Mouse (Mus musculus): Measurements from ENCODE around the gene Itga1. TPM values are rescaled to one million over a fixed set of nuclear protein-coding genes. Genes with fewer than 3 reads are reported as not detected.

The Itga1 gene
- total and polyA plus RNA-seq, 3 experiments, result under 0.01 to 0.04 (median 0.01) TPM

GRCm38 (mm10) chr13:115002837-115003236 is 98.9 kb downstream of the Itga1 start:
- no peak for TF ChIP-seq NELFE (IDR thresholded peaks at IDR 0.05; ENCODE audit: low read depth, low read length)
- no peak for TF ChIP-seq RCOR1 (conservative IDR thresholded peaks at IDR 0.05; ENCODE audit: low read depth, low read length)
- TF ChIP-seq IRF4 (IDR thresholded peaks at IDR 0.05; ENCODE audit: low read depth, low read length), result no peak
- TF ChIP-seq HCFC1 (IDR thresholded peaks at IDR 0.05; ENCODE audit: low read depth, low read length), result no peak
- TF ChIP-seq ZC3H11A (IDR thresholded peaks at IDR 0.05; ENCODE audit: low read depth, low read length), result no peak
- Histone ChIP-seq H3K4me1 (ENCODE audit: control insufficient read depth in 1 of 2, insufficient read depth in 2 of 2) (peaks cover 3 to 31% of the 10 kb centered on the region in 2 experiments; a peak in 3 of 4 replicates), H3K27ac (ENCODE audit: insufficient read depth, low read depth) (no peak overlapping the region), H3K79me2 (replicated peaks; ENCODE audit: control insufficient read depth, extremely low read depth, insufficient read depth, poor library complexity, severe bottlenecking) (no peaks in the 10 kb centered on the region), H3K4me2 (ENCODE audit: insufficient read depth, low read depth, poor library complexity, severe bottlenecking) (no peak overlapping the region), H3K4me3 (replicated peaks in 1 of 3; ENCODE audit: low read depth in 2 of 3, low read length in 2 of 3, poor library complexity in 1 of 3) (no peak overlapping the region), H3K36me3 (replicated peaks in 1 of 2; ENCODE audit: control insufficient read depth in 1 of 2, insufficient read depth in 1 of 2, low read length in 1 of 2) (no peaks in the 10 kb centered on the region), H3K27me3 (replicated peaks) (no peaks in the 10 kb centered on the region), H3K9me3 (replicated peaks; ENCODE audit: low read length) (no peaks in the 10 kb centered on the region), H3K9ac (ENCODE audit: insufficient read depth, low read depth) (no peak overlapping the region)
- dilution Hi-C loops (cut with MboI; ENCODE audit: extremely low pct_ligation_motif_present, extremely low pct_unique_long_range_greater_than_20kb, low sequenced_read_pairs), result no loop called here
- no peak for DNase-seq (ENCODE audit: extremely low read depth)
- in situ Hi-C loops (cut with MboI; ENCODE audit: low pct_ligation_motif_present, low pct_unique_long_range_greater_than_20kb, low sequenced_read_pairs), result no loop called here

GRCm38 (mm10) chr13:115002155-115002554 is 99.6 kb downstream of the Itga1 start:
- no peak overlapping the region for H3K27ac ChIP-seq (ENCODE audit: insufficient read depth, low read depth)
- no peaks in the 10 kb centered on the region for H3K9me3 ChIP-seq (replicated peaks; ENCODE audit: low read length)
- peaks cover 3 to 31% of the 10 kb centered on the region in 2 experiments; a peak in 3 of 4 replicates for H3K4me1 ChIP-seq (ENCODE audit: control insufficient read depth in 1 of 2, insufficient read depth in 2 of 2)
- TF ChIP-seq POLR2AphosphoS2 (IDR thresholded peaks at IDR 0.05; ENCODE audit: low read depth, low read length) (no peak), UBTF (IDR thresholded peaks at IDR 0.05; ENCODE audit: low read depth, low read length) (no peak), RAD21 (IDR thresholded peaks at IDR 0.05; ENCODE audit: low read depth, low read length) (no peak), E2F4 (IDR thresholded peaks at IDR 0.05; ENCODE audit: insufficient replicate concordance, low read depth, low read length) (no peak), ZMIZ1 (IDR thresholded peaks at IDR 0.05; ENCODE audit: low read depth, low read length) (no peak), ZNF384 (IDR thresholded peaks at IDR 0.05; ENCODE audit: low read depth, low read length) (no peak), GABPA (IDR thresholded peaks at IDR 0.05; ENCODE audit: insufficient replicate concordance, low read depth, low read length) (no peak), POLR2A (IDR thresholded peaks at IDR 0.05; ENCODE audit: low read depth, low read length) (no peak), ELF1 (IDR thresholded peaks at IDR 0.05; ENCODE audit: low read depth, low read length) (no peak), MYC (IDR thresholded peaks at IDR 0.05; ENCODE audit: low read depth, low read length) (no peak), ZKSCAN1 (IDR thresholded peaks at IDR 0.05; ENCODE audit: borderline replicate concordance, low read depth, low read length) (no peak), ZC3H11A (IDR thresholded peaks at IDR 0.05; ENCODE audit: low read depth, low read length) (no peak), TCF12 (IDR thresholded peaks at IDR 0.05; ENCODE audit: low read depth, low read length) (no peak), MEF2A (IDR thresholded peaks at IDR 0.05; ENCODE audit: borderline replicate concordance, low read depth, low read length) (no peak), SMC3 (IDR thresholded peaks at IDR 0.05; ENCODE audit: low read depth, low read length) (no peak), JUN (IDR thresholded peaks at IDR 0.05; ENCODE audit: insufficient read depth, low read depth, low read length) (no peak)
- H3K4me2 ChIP-seq (ENCODE audit: insufficient read depth, low read depth, poor library complexity, severe bottlenecking), result no peak overlapping the region
- no peak overlapping the region for H3K9ac ChIP-seq (ENCODE audit: insufficient read depth, low read depth)
- in situ Hi-C loops (cut with MboI; ENCODE audit: low pct_ligation_motif_present, low pct_unique_long_range_greater_than_20kb, low sequenced_read_pairs), result no loop called here
- dilution Hi-C loops (cut with MboI; ENCODE audit: extremely low pct_ligation_motif_present, extremely low pct_unique_long_range_greater_than_20kb, low sequenced_read_pairs), result no loop called here
- H3K36me3 ChIP-seq (replicated peaks in 1 of 2; ENCODE audit: control insufficient read depth in 1 of 2, insufficient read depth in 1 of 2, low read length in 1 of 2), result no peaks in the 10 kb centered on the region
- H3K27me3 ChIP-seq (replicated peaks), result no peaks in the 10 kb centered on the region
- no peak overlapping the region for H3K4me3 ChIP-seq (replicated peaks in 1 of 3; ENCODE audit: low read depth in 2 of 3, low read length in 2 of 3, poor library complexity in 1 of 3)
- DNase-seq (ENCODE audit: extremely low read depth), result no peak
- no peaks in the 10 kb centered on the region for H3K79me2 ChIP-seq (replicated peaks; ENCODE audit: control insufficient read depth, extremely low read depth, insufficient read depth, poor library complexity, severe bottlenecking)
